Mouse (Mus musculus): Measurements from ENCODE around the gene Slc38a8.
A peak's percentile ranks its signal among the peaks of the same experiment; 100 is the strongest.

DNA sequence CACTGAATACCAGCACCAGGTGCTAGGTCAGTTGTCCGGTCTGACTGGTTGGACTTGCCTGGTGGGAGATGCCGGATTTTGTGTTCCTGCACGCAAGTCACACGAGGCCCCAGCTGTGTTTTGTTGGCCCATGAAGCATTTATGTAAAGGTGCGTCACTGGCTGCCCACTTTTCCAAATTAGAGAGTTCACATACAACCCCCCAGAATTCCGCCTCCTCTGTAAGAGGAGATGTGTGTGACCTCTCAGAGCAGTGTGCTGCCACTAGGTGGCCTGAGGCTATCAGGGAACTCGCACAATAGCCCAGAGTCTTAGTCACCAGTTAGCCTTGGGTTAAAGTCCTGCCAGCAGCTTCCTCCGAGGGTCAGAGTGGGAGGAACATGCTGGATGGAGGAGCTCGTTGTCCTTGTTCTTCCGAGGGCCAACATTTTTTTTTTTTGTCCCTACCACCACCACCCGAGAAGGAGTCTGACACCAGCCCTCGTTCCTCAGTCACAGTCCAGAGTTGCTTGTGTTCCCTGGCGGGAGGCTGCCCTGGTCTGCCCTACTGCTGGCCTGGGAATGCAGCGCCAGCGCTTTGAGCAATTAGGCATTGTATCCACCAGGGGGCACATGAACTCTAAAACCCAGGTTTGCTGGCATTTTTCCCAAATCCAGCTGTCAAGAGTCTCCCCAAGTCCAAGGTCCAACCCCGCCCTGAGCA lies 61.1 kb downstream of the Slc38a8 start:
- peak; percentile 77 for TF ChIP-seq CTCF (conservative IDR thresholded peaks at IDR 0.05; ENCODE audit: insufficient read depth, insufficient read length, low read depth, low read length)
- no peak for TF ChIP-seq POLR2A (IDR thresholded peaks at IDR 0.05; ENCODE audit: low read depth, low read length)
